Mouse (Mus musculus) hindbrain, embryonic 15.5 days (tissue): ENCODE results near the gene Nfe2l1. TPM values are rescaled to one million over a fixed set of nuclear protein-coding genes. Genes with fewer than 3 reads are reported as not detected.
"Not testable (repeated sequence)": the region's sequence is repeated elsewhere in the genome, so short reads cannot be mapped to it uniquely, and the experiment has no call there.

Experiments used
- ATAC-seq: fragments of 200-750 bp; cut with Nextera tagmentation; 2 replicates; pipeline ENCODE4 v1.8.0; 2017; ENCODE audit warnings: low read depth, moderate number of reproducible peaks, moderate TSS enrichment; ENCODE audit not compliant: low FRiP score
- H3K27ac ChIP-seq: fragments of 300-500 bp; sonication (generic); replicated peaks from 2 replicates; pipeline ENCODE4 v1.5.1; 2015; ENCODE audit warnings: mild to moderate bottlenecking, inconsistent platforms
- H3K27me3 ChIP-seq: fragments of 300-500 bp; sonication (generic); 2 replicates; pipeline ENCODE4 v1.6.1; 2015; ENCODE audit warnings: control low read depth, inconsistent platforms
- H3K36me3 ChIP-seq: fragments of 300-500 bp; sonication (generic); 2 replicates; pipeline ENCODE4 v1.6.1; 2015; ENCODE audit warnings: control low read depth, inconsistent platforms
- H3K4me1 ChIP-seq: fragments of 300-500 bp; sonication (generic); replicated peaks from 2 replicates; pipeline ENCODE4 v1.6.1; 2015; ENCODE audit warnings: control low read depth, inconsistent platforms
- H3K4me2 ChIP-seq: fragments of 300-500 bp; sonication (generic); 2 replicates; pipeline ENCODE4 v1.6.1; 2015; ENCODE audit warnings: moderate library complexity, mild to moderate bottlenecking, inconsistent platforms
- H3K4me3 ChIP-seq: fragments of 300-500 bp; sonication (generic); 2 replicates; pipeline ENCODE4 v1.5.1; 2015; ENCODE audit warnings: mild to moderate bottlenecking, inconsistent platforms
- H3K9ac ChIP-seq: fragments of 300-500 bp; sonication (generic); 2 replicates; pipeline ENCODE4 v1.6.1; 2015; ENCODE audit warnings: inconsistent platforms
- H3K9me3 ChIP-seq: fragments of 300-500 bp; sonication (generic); 2 replicates; pipeline ENCODE4 v1.6.1; 2016; ENCODE audit warnings: control low read depth, inconsistent platforms
- WGBS: fragments of 180-500 bp; shearing (Covaris S2); methylation state at CpG from one replicate; pipeline ENCODE4 v1.1.7; 2015; 5-methylcytosine and 5-hydroxymethylcytosine counted together
- polyA plus RNA-seq: library from polyadenylated mRNA; unstranded; fragments of >200 nt; fragmentation: Nextera tagmentation; extraction: Ambion mirVana; gene quantifications from 2 replicates; pipeline ENCODE4 v1.2.1, GENCODE M21; 2015

Gene Nfe2l1
- polyA plus RNA-seq, 1 experiment from 2014 or later = 80.5 TPM

DNA sequence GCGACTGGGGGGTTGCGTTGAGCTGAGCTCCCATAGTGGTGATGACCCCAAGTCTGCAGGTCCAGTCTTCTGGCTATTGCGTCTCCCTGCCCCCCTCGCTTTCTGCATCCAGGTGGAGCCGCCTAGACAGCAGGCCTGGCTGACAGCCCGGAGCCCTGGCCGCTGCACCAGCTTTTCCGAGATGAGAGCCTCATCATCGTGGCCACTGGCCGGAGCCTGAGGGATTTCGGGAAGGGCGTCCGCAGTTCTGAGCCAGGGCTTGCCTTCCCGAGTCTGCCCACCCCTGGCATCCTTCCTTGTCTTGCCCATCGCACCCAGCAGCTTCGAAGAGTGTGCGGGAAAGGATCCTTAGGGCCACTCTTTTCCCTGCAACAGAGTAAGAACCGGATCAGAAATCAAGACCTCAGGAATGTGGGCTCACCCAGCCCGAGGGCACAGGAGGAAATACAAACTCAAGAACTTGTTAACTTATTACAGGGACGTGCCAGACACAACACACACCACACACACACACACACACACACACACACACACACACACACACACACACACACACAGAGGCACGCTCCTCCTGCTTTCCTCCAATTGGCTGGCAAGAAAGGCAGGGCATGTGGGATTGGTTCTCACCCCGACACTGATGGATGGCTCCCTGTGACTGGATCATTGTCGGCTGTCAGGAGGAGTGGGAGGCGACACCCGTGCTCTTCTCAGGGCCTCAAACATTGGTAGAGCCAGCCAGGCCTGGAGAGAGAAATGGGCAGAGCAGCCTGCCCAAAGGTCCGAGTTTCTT lies 33.6 kb upstream of the Nfe2l1 start:
- H3K4me2 ChIP-seq = peak overlapping the region; percentile 89
- ATAC-seq = peak; percentile 60
- 13% methylated on average over 26 of the region's 26 CpGs for WGBS
- peak overlapping the region; percentile 73 for H3K27ac ChIP-seq
- H3K9ac ChIP-seq = peak overlapping the region; percentile 28; the same call in 1 of the 2 replicates
- H3K4me1 ChIP-seq = peaks cover 42% of the 10 kb centered on the region
- no peaks in the 10 kb centered on the region for H3K36me3 ChIP-seq
- H3K27me3 ChIP-seq = no peaks in the 10 kb centered on the region
- H3K9me3 ChIP-seq = no peaks in the 10 kb centered on the region
- H3K4me3 ChIP-seq = 0 out of 2 replicates have a peak overlapping the region, but pooled peaks have one; percentile 5

GRCm38 (mm10) chr11:96862534-96862933 lies 32.8 kb upstream of the Nfe2l1 start:
- Histone ChIP-seq H3K4me2 (peak overlapping the region; percentile 89), H3K4me3 (peak overlapping the region; percentile 49; the same call in 1 of the 2 replicates), H3K9ac (no peak overlapping the region; the same call in none of the 2 replicates), H3K27ac (peak overlapping the region; percentile 73), H3K27me3 (no peaks in the 10 kb centered on the region), H3K4me1 (peaks cover 41% of the 10 kb centered on the region), H3K36me3 (no peaks in the 10 kb centered on the region), H3K9me3 (no peaks in the 10 kb centered on the region)
- 54% methylated on average over 12 of the region's 12 CpGs for WGBS
- ATAC-seq = no peak

DNA sequence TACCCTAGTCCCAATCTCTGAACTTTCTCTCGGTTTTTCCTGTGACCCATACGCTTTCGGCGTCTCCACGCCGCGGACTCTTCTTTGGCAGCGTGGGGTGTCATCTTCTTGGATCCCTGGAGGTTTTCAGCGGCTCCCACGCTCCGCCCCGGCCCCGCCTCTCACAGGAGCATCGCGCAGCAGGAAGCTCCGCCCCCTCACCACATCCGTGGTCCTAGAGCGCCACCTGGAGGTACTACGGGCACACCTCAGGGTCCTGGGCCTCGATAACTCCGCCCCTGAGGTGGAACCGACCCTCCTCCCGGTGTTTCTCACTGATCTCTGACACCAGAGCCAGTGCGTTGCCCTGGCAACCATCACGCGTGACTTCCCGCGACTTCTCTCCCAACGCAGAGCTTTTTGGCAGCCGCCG lies 32.1 kb upstream of the Nfe2l1 start:
- Histone ChIP-seq H3K4me1 (peaks cover 38% of the 10 kb centered on the region), H3K36me3 (no peaks in the 10 kb centered on the region), H3K9ac (peak overlapping the region; percentile 41; the same call in 1 of the 2 replicates), H3K4me3 (peak overlapping the region; percentile 49), H3K4me2 (peak overlapping the region; percentile 89), H3K27me3 (no peaks in the 10 kb centered on the region), H3K27ac (0 out of 2 replicates have a peak overlapping the region, but pooled peaks have one; percentile 19), H3K9me3 (no peaks in the 10 kb centered on the region)
- ATAC-seq = peak; percentile 90
- WGBS = under 1% methylated on average over 31 of the region's 31 CpGs

DNA sequence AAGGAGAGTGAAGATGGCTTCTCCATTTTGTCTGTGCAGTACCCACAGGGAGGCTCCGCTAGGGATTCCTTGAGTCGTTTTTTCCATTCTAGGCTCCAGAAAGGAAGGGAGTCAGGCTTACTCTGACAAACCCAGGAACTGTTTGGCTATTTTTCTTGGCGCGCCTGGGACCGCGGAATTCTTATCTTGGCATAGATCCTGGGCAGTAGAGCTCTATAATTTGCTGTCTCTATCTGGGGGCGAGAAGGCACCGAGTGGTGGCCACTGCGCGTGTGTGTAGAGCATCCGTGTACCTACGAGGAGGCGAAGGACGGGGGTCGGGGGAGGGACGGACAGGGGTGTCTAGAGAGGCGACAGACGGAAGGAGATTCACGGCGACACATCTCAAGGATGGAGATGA lies 31.7 kb upstream of the Nfe2l1 start:
- H3K9ac ChIP-seq = peak overlapping the region; percentile 41; the same call in 1 of the 2 replicates
- peak overlapping the region; percentile 89 for H3K4me2 ChIP-seq
- H3K27me3 ChIP-seq = no peaks in the 10 kb centered on the region
- peaks cover 38% of the 10 kb centered on the region for H3K4me1 ChIP-seq
- under 1% methylated on average over 20 of the region's 20 CpGs for WGBS
- peak overlapping the region; percentile 49 for H3K4me3 ChIP-seq
- ATAC-seq = no peak; the same call in 1 of the 2 replicates
- peak overlapping the region; percentile 19; the same call in 1 of the 2 replicates for H3K27ac ChIP-seq
- H3K9me3 ChIP-seq = no peaks in the 10 kb centered on the region
- H3K36me3 ChIP-seq = no peaks in the 10 kb centered on the region

GRCm38 (mm10) chr11:96860564-96860963 lies 30.8 kb upstream of the Nfe2l1 start:
- Histone ChIP-seq H3K9ac (no peak overlapping the region), H3K4me3 (no peak overlapping the region), H3K4me1 (peaks cover 38% of the 10 kb centered on the region), H3K4me2 (peak overlapping the region; percentile 89; the same call in 1 of the 2 replicates), H3K9me3 (no peaks in the 10 kb centered on the region), H3K27me3 (no peaks in the 10 kb centered on the region), H3K27ac (no peak overlapping the region), H3K36me3 (no peaks in the 10 kb centered on the region)
- ATAC-seq = peak; percentile 61; the same call in 1 of the 2 replicates
- WGBS = 7% methylated on average over 8 of the region's 8 CpGs

- Histone ChIP-seq H3K4me3 (no peak overlapping the region), H3K27me3 (no peaks in the 10 kb centered on the region), H3K27ac (no peak overlapping the region), H3K4me1 (peaks cover 38% of the 10 kb centered on the region), H3K9ac (no peak overlapping the region), H3K36me3 (no peaks in the 10 kb centered on the region), H3K4me2 (no peak overlapping the region), H3K9me3 (no peaks in the 10 kb centered on the region)
- WGBS = 87% methylated on average over 4 of the region's 4 CpGs
- no peak for ATAC-seq
Measured at GRCm38 (mm10) chr11:96859635-96860034, 29.9 kb upstream of the Nfe2l1 start.

- Histone ChIP-seq H3K4me3 (no peak overlapping the region), H3K4me1 (peaks cover 19% of the 10 kb centered on the region), H3K27ac (no peak overlapping the region), H3K36me3 (no peaks in the 10 kb centered on the region), H3K9ac (no peak overlapping the region), H3K27me3 (no peaks in the 10 kb centered on the region), H3K4me2 (no peak overlapping the region), H3K9me3 (no peaks in the 10 kb centered on the region)
- WGBS = 93% methylated on average over 5 of the region's 5 CpGs
- no peak for ATAC-seq
Measured at GRCm38 (mm10) chr11:96857446-96857845, 27.7 kb upstream of the Nfe2l1 start.

DNA sequence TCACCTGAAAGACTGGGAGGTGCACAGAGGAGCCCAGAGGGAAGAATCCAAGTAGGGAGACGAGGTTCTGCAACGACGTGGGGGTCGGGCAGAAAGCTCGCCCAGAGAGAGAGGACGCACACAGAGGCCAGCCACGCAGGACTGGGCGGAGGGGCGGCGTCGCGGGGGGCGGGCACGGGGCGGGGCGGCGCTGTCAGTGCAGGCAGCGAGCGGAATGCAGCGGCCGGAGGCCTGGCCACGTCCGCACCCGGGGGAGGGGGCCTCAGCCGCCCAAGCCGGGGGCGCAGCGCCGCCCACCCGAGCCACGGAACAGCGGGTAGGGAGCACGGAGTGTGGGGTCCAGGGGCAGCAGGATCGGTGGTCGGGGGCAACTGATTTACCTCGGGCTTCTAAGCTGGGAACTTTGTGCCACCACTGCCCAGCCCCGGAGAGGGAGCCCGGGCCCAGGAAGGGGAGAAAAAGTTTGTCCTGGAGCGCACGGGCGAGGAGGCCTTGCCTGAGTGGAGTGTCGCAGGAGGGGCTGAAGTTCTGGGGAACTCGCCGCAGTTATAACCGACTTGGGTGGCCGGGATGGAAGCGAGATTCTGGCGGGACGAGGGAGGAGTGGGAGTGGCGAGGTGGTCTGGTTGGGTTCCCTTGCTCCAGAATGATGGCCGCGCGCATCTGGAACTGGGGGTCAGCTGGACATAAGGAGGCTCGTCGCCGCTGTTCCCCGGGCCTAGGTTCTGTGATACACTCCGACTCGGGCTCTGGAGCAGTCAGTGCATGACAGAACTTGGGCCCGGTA lies 20.1 kb upstream of the Nfe2l1 start, which contains the start of gene Copz2:
Copz2 (plus strand) TSS at position 190 of the 787 bp plus-strand sequence.
- ATAC-seq = no peak
- Histone ChIP-seq H3K4me2 (peak within 1 kb of the TSS; percentile 71), H3K4me1 (peaks cover 11% of the 10 kb centered on the region), H3K9me3 (no peaks in the 10 kb centered on the region), H3K27me3 (peaks cover 13% of the 10 kb centered on the region), H3K36me3 (no peaks in the 10 kb centered on the region), H3K9ac (peak within 1 kb of the TSS; percentile 32; the same call in 1 of the 2 replicates), H3K27ac (no peak within 1 kb of the TSS), H3K4me3 (peak within 1 kb of the TSS; percentile 38)
- 3% methylated on average over 56 of the region's 60 CpGs for WGBS

- 76% methylated on average over 5 of the region's 5 CpGs for WGBS
- not testable (repeated sequence) for ATAC-seq, H3K9me3 ChIP-seq, H3K9ac ChIP-seq, H3K36me3 ChIP-seq, H3K27ac ChIP-seq
- Histone ChIP-seq H3K4me1 (peaks cover 11% of the 10 kb centered on the region), H3K27me3 (peaks cover 13% of the 10 kb centered on the region), H3K4me2 (peak overlapping the region; percentile 71), H3K4me3 (peak overlapping the region; percentile 38; the same call in 1 of the 2 replicates)
Measured at GRCm38 (mm10) chr11:96849145-96849544, 19.4 kb upstream of the Nfe2l1 start.

GRCm38 (mm10) chr11:96848694-96849093 lies 18.9 kb upstream of the Nfe2l1 start:
- H3K9ac ChIP-seq = no peak overlapping the region
- no peaks in the 10 kb centered on the region for H3K36me3 ChIP-seq
- H3K9me3 ChIP-seq = no peaks in the 10 kb centered on the region
- peaks cover 11% of the 10 kb centered on the region for H3K4me1 ChIP-seq
- no peak overlapping the region for H3K4me3 ChIP-seq
- H3K4me2 ChIP-seq = no peak overlapping the region
- H3K27ac ChIP-seq = no peak overlapping the region
- ATAC-seq = no peak
- peaks cover 13% of the 10 kb centered on the region for H3K27me3 ChIP-seq
- 52% methylated on average over 9 of the region's 9 CpGs for WGBS

DNA sequence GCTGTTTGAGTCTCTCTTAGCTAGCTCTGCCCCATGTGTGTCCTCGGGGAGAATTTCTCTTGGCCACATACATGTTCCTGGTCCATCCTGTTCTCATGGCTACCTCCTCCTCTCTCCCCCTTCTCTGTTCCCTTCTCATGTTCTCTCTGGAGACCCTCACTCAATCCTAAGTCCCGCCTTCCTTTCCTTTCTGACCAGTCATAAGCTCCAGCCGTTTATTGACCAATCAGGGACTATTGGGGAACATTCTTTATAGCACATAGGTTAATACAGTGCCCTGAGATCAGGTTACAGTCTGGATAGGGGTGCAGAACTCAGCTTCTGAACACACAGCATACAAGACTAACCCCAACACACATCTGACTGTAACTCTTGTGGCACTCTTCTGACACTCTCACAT lies 17.5 kb upstream of the Nfe2l1 start:
- peaks cover 11% of the 10 kb centered on the region for H3K4me1 ChIP-seq
- H3K4me3 ChIP-seq = no peak overlapping the region
- no peaks in the 10 kb centered on the region for H3K36me3 ChIP-seq
- ATAC-seq = no peak
- no peak overlapping the region for H3K27ac ChIP-seq
- H3K9ac ChIP-seq = no peak overlapping the region
- H3K4me2 ChIP-seq = no peak overlapping the region
- H3K27me3 ChIP-seq = peaks cover 13% of the 10 kb centered on the region
- H3K9me3 ChIP-seq = no peaks in the 10 kb centered on the region
- 73% methylated on average over 3 of the region's 3 CpGs for WGBS

DNA sequence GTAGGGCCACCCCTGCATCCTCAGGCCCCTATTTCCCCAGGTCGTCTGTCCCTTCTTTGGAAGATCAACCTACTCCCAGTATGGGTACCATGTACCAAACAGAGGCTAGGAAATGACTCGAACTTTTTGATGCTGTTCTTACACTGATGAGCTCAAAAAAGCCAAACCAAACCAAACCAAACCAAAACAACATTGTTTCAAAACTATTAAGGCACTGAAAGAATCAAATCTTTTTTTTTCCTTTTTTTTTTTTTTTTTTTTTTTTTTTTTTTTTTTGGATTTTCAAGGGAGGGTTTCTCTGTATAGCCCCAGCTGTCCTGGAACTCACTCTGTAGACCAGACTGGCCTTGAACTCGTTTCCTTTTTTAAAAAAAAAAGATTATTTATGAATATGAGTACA lies 13.9 kb upstream of the Nfe2l1 start:
- Histone ChIP-seq H3K36me3 (no peaks in the 10 kb centered on the region), H3K4me1 (no peaks in the 10 kb centered on the region), H3K27ac (no peak overlapping the region), H3K27me3 (no peaks in the 10 kb centered on the region), H3K4me3 (no peak overlapping the region), H3K4me2 (no peak overlapping the region), H3K9ac (no peak overlapping the region), H3K9me3 (no peaks in the 10 kb centered on the region)
- WGBS = 60% methylated on average over 3 of the region's 3 CpGs
- no peak for ATAC-seq
